Mouse (Mus musculus): ENCODE measurements around the gene Heg1. TPM values are rescaled to one million over a fixed set of nuclear protein-coding genes. Genes with fewer than 3 reads are reported as not detected.

The Heg1 gene
- total RNA-seq, 2 experiments from 2014 or later: 1.8 to 12.2 TPM

GRCm38 (mm10) chr16:33675848-33676184, 8.4 kb upstream of the Heg1 start:
- no peak for ATAC-seq (replicated peaks; ENCODE audit: low FRiP score, poor library complexity, severe bottlenecking)

GRCm38 (mm10) chr16:33676347-33677312, 7.5 kb upstream of the Heg1 start:
- ATAC-seq (replicated peaks; ENCODE audit: low FRiP score, poor library complexity, severe bottlenecking): no peak

GRCm38 (mm10) chr16:33677313-33677690, 6.9 kb upstream of the Heg1 start:
- no peak for ATAC-seq (replicated peaks; ENCODE audit: low FRiP score, poor library complexity, severe bottlenecking)

GRCm38 (mm10) chr16:33677901-33678300, 6.3 kb upstream of the Heg1 start:
- no peak for ATAC-seq (replicated peaks; ENCODE audit: low FRiP score, poor library complexity, severe bottlenecking)

GRCm38 (mm10) chr16:33680271-33680670, 3.9 kb upstream of the Heg1 start:
- no peak for ATAC-seq (replicated peaks; ENCODE audit: low FRiP score, poor library complexity, severe bottlenecking)

- ATAC-seq (replicated peaks; ENCODE audit: low FRiP score, poor library complexity, severe bottlenecking): no peak
Observed at GRCm38 (mm10) chr16:33680816-33681215, 3.4 kb upstream of the Heg1 start.

- no peak for ATAC-seq (replicated peaks; ENCODE audit: low FRiP score, poor library complexity, severe bottlenecking)
Observed at GRCm38 (mm10) chr16:33681661-33682060, 2.5 kb upstream of the Heg1 start.

- no peak for ATAC-seq (replicated peaks; ENCODE audit: low FRiP score, poor library complexity, severe bottlenecking)
Observed at GRCm38 (mm10) chr16:33682651-33683050, 1.5 kb upstream of the Heg1 start.

GRCm38 (mm10) chr16:33683206-33684161, 686 bp upstream of the Heg1 start:
- no peak for ATAC-seq (replicated peaks; ENCODE audit: low FRiP score, poor library complexity, severe bottlenecking)

GRCm38 (mm10) chr16:33684703-33685701, 832 bp downstream of the Heg1 start:
- ATAC-seq (replicated peaks; ENCODE audit: low FRiP score, poor library complexity, severe bottlenecking): 0 out of 2 replicates have a peak, but pooled peaks have one; percentile 53

- no peak for ATAC-seq (replicated peaks; ENCODE audit: low FRiP score, poor library complexity, severe bottlenecking)
Observed at GRCm38 (mm10) chr16:33686056-33686455, 1.9 kb downstream of the Heg1 start.

- ATAC-seq (replicated peaks; ENCODE audit: low FRiP score, poor library complexity, severe bottlenecking): no peak
Observed at GRCm38 (mm10) chr16:33687724-33688123, 3.6 kb downstream of the Heg1 start.

GRCm38 (mm10) chr16:33690975-33691747, 7.0 kb downstream of the Heg1 start:
- no peak for ATAC-seq (replicated peaks; ENCODE audit: low FRiP score, poor library complexity, severe bottlenecking)

- no peak for ATAC-seq (replicated peaks; ENCODE audit: low FRiP score, poor library complexity, severe bottlenecking)
Observed at GRCm38 (mm10) chr16:33693553-33693952, 9.4 kb downstream of the Heg1 start.

- ATAC-seq (replicated peaks; ENCODE audit: low FRiP score, poor library complexity, severe bottlenecking): no peak
Observed at GRCm38 (mm10) chr16:33696811-33697575, 12.8 kb downstream of the Heg1 start.

GRCm38 (mm10) chr16:33697576-33698276, 13.6 kb downstream of the Heg1 start:
- no peak for ATAC-seq (replicated peaks; ENCODE audit: low FRiP score, poor library complexity, severe bottlenecking)

GRCm38 (mm10) chr16:33698277-33698790, 14.2 kb downstream of the Heg1 start:
- no peak for ATAC-seq (replicated peaks; ENCODE audit: low FRiP score, poor library complexity, severe bottlenecking)
